Comparison of ENCODE assay signal across 13 mouse cellular contexts in genomic region chr7:142442081-142442907, GRCm38 (mm10). TPM values are rescaled to one million over a fixed set of nuclear protein-coding genes. Genes with fewer than 3 reads are reported as not detected.
DNase-seq lines count a peak whose midpoint lies in the region; ATAC-seq and TF ChIP-seq lines count a peak whose summit lies in the region.
"Had no signal": no experiment of that assay in that cellular context is flagged by ENCODE, and none has a peak within 500 bp of the region (broad histone marks: within the 10 kb centered on the region; RNA-seq: fewer than 3 reads in every experiment).

No protein-coding gene starts in this region.

- no peak overlapping the region for H3K4me3 ChIP-seq in kidney, postnatal 0 days (replicated peaks; ENCODE audit: low read depth, low read length)
- H3K4me3 ChIP-seq in kidney, adult 2 months (ENCODE audit: insufficient read depth, low read depth, low read length) = no peak overlapping the region
- no peak overlapping the region for H3K4me3 ChIP-seq in bone marrow macrophage, adult 2 months (ENCODE audit: insufficient read depth, low read length)
- no peak overlapping the region for H3K4me3 ChIP-seq in heart, postnatal 0 days (ENCODE audit: low read depth, low read length)
- H3K4me3 ChIP-seq in myocyte = peak overlapping the region; percentile 26
- H3K4me3 ChIP-seq: neural tube, embryonic 12.5 days had no signal

- H3K9ac ChIP-seq in kidney, postnatal 0 days (ENCODE audit: low read depth, low read length) = peak overlapping the region; percentile 5; the same call in 1 of the 2 replicates
- H3K9ac ChIP-seq in heart, postnatal 0 days (replicated peaks; ENCODE audit: low read depth, low read length) = peak overlapping the region; percentile 17; the same call in 1 of the 2 replicates
- H3K9ac ChIP-seq: lung, embryonic 14.5 days; neural tube, embryonic 12.5 days had no signal

- 0 out of 2 replicates have a peak, but pooled peaks cover 6% of the 10 kb centered on the region for H3K4me1 ChIP-seq in kidney, postnatal 0 days (replicated peaks; ENCODE audit: insufficient read depth, low read length)
- no peaks in the 10 kb centered on the region for H3K4me1 ChIP-seq in kidney, adult 2 months (ENCODE audit: control insufficient read depth, insufficient read depth, low read length)
- H3K4me1 ChIP-seq in bone marrow macrophage, adult 2 months (ENCODE audit: control insufficient read depth, insufficient read depth, low read length) = peaks cover 44% of the 10 kb centered on the region
- peaks cover 12% of the 10 kb centered on the region for H3K4me1 ChIP-seq in heart, postnatal 0 days (ENCODE audit: control insufficient read depth, insufficient read depth)

- H3K36me3 ChIP-seq in kidney, postnatal 0 days (ENCODE audit: insufficient read depth, low read length) = no peaks in the 10 kb centered on the region
- no peaks in the 10 kb centered on the region for H3K36me3 ChIP-seq in kidney, adult 2 months (ENCODE audit: control insufficient read depth, insufficient read depth, low read length)
- H3K36me3 ChIP-seq in heart, postnatal 0 days (replicated peaks; ENCODE audit: control insufficient read depth, insufficient read depth, low read length) = no peaks in the 10 kb centered on the region
- H3K36me3 ChIP-seq in myocyte (ENCODE audit: control insufficient read depth, insufficient read depth) = no peaks in the 10 kb centered on the region
- H3K36me3 ChIP-seq: neural tube, embryonic 12.5 days had no signal

- H3K4me2 ChIP-seq in kidney, postnatal 0 days (ENCODE audit: low read length) = no peak overlapping the region
- peak overlapping the region; percentile 7; the same call in 1 of the 2 replicates for H3K4me2 ChIP-seq in heart, postnatal 0 days (ENCODE audit: low read depth, low read length)
- H3K4me2 ChIP-seq in myocyte (ENCODE audit: low read depth) = peak overlapping the region; percentile 82
- H3K4me2 ChIP-seq: lung, embryonic 14.5 days; neural tube, embryonic 12.5 days had no signal

- no peak for TF ChIP-seq POLR2A in kidney, adult 2 months (IDR thresholded peaks at IDR 0.05; ENCODE audit: low read depth, low read length)
- 0 out of 2 replicates have a peak, but pooled peaks have one; percentile 28 for TF ChIP-seq POLR2A in bone marrow macrophage, adult 2 months (IDR thresholded peaks at IDR 0.05; ENCODE audit: borderline replicate concordance, low read depth, low read length)
- TF ChIP-seq POLR2A in myocyte (IDR thresholded peaks at IDR 0.05; ENCODE audit: insufficient read length, low read depth) = peak; percentile 91

- no peak for TF ChIP-seq EP300 in heart, postnatal 0 days (IDR thresholded peaks at IDR 0.05; ENCODE audit: low read depth)

- no peaks in the 10 kb centered on the region for H3K79me2 ChIP-seq in myocyte (ENCODE audit: control insufficient read depth, insufficient read depth)

- TF ChIP-seq CTCF in kidney, postnatal 0 days (IDR thresholded peaks at IDR 0.05; ENCODE audit: low read depth) = no peak
- no peak for TF ChIP-seq CTCF in kidney, adult 2 months (conservative IDR thresholded peaks at IDR 0.05; ENCODE audit: insufficient read depth, insufficient read length, low read depth, low read length)
- TF ChIP-seq CTCF in bone marrow macrophage, adult 2 months (IDR thresholded peaks at IDR 0.05; ENCODE audit: low read depth, low read length) = no peak
- no peak for TF ChIP-seq CTCF in heart, postnatal 0 days (IDR thresholded peaks at IDR 0.05; ENCODE audit: low read depth)

- no peaks in the 10 kb centered on the region for H3K27me3 ChIP-seq in kidney, postnatal 0 days (ENCODE audit: insufficient read depth, low read length)
- H3K27me3 ChIP-seq in kidney, adult 2 months (replicated peaks; ENCODE audit: control insufficient read depth, insufficient read depth, low read length) = no peaks in the 10 kb centered on the region
- H3K27me3 ChIP-seq in heart, postnatal 0 days (ENCODE audit: control insufficient read depth, insufficient read depth, low read length) = no peaks in the 10 kb centered on the region
- H3K27me3 ChIP-seq in myocyte (ENCODE audit: control insufficient read depth, insufficient read depth, insufficient read length) = no peaks in the 10 kb centered on the region
- H3K27me3 ChIP-seq: neural tube, embryonic 12.5 days had no signal

- DNase-seq in kidney, postnatal 0 days (ENCODE audit: low spot score) = no peak
- no peak for DNase-seq in kidney, adult 2 months
- no peak for DNase-seq in heart, postnatal 0 days (ENCODE audit: low spot score)
- DNase-seq in MN1 (ENCODE audit: low spot score) = no peak
- DNase-seq in right cerebral cortex, postnatal 10 days (ENCODE audit: low spot score in 2 of 2) = no peak
- DNase-seq in layer of hippocampus, postnatal 14 days (ENCODE audit: low spot score in 2 of 2) = no peak
- DNase-seq: cerebellum, adult 9-10 months; kidney, postnatal 14 days; lung, embryonic 14.5 days had no signal

- 58% methylated on average over 9 of the region's 9 CpGs for WGBS in kidney, postnatal 0 days
- WGBS in kidney, adult 2 months = 73% methylated on average over 9 of the region's 9 CpGs
- WGBS in heart, postnatal 0 days = 56% methylated on average over 9 of the region's 9 CpGs

- H3K9me3 ChIP-seq in kidney, postnatal 0 days (replicated peaks; ENCODE audit: low read length) = no peaks in the 10 kb centered on the region
- no peaks in the 10 kb centered on the region for H3K9me3 ChIP-seq in heart, postnatal 0 days (replicated peaks; ENCODE audit: control insufficient read depth, low read length)
- H3K9me3 ChIP-seq: neural tube, embryonic 12.5 days had no signal

- no peak overlapping the region for H3K27ac ChIP-seq in kidney, postnatal 0 days
- no peak overlapping the region for H3K27ac ChIP-seq in kidney, adult 2 months (ENCODE audit: insufficient read depth, low read depth, low read length)
- peak overlapping the region; percentile 99 for H3K27ac ChIP-seq in bone marrow macrophage, adult 2 months (ENCODE audit: insufficient read depth, low read depth, low read length)
- peak overlapping the region; percentile 16; the same call in 1 of the 2 replicates for H3K27ac ChIP-seq in heart, postnatal 0 days (ENCODE audit: low read depth)
- H3K27ac ChIP-seq: neural tube, embryonic 12.5 days had no signal

- no peak for ATAC-seq in kidney, postnatal 0 days (replicated peaks; ENCODE audit: low FRiP score, low read depth)
- ATAC-seq in heart, postnatal 0 days (ENCODE audit: insufficient read depth, low read depth) = no peak

- H3ac ChIP-seq in myocyte (ENCODE audit: control insufficient read depth, insufficient read length) = peak overlapping the region; percentile 12

TF ChIP-seq in myocyte, 11 proteins besides CTCF, POLR2A, EP300 and RAD21 (continues in another document):
- TF ChIP-seq REST (IDR thresholded peaks at IDR 0.05; ENCODE audit: insufficient read depth, insufficient read length) (no peak), MYOG (IDR thresholded peaks at IDR 0.05; ENCODE audit: control insufficient read depth in 1 of 3, insufficient read depth in 1 of 3, insufficient read length in 2 of 3, low read depth in 2 of 3) (peak; percentile 88 to 98 (median 94))

RNA-seq across cellular contexts. Expression of gene Tnni2, which starts 0.7 kb away (rescaled TPM):
- polyA plus RNA-seq in kidney, postnatal 0 days (2015; fragmentation: Nextera tagmentation; extraction: Ambion mirVana) = 2.2 and 3.0 TPM in 2 replicates
- 0.54 and 103 TPM in 2 replicates for polyA plus RNA-seq in kidney, adult 2 months (2012; rRNA removed)
- polyA plus RNA-seq in bone marrow macrophage, adult 2 months (2012; ENCODE audit: insufficient read depth, insufficient read length, missing spikeins) = 10.2 and 13.8 TPM in 2 replicates
- total RNA-seq in heart, postnatal 0 days (2014; rRNA removed; ENCODE audit: low replicate concordance) = not detected in 2 replicates
- polyA plus RNA-seq in heart, postnatal 0 days (2015; fragmentation: Nextera tagmentation; extraction: Ambion mirVana) = 8.9 and 9.9 TPM in 2 replicates
- 3,238 TPM for polyA plus RNA-seq in myocyte (2012; fragmentation: generic; extraction: Trizol)
- total RNA-seq in layer of hippocampus, postnatal 14 days (2021) = under 1 TPM in 1 of 2 experiments, not detected in 1; 0.37 TPM
- polyA plus RNA-seq: testis, adult 2 months had no signal

RNA-seq across cellular contexts. Expression of gene Syt8, which starts 7.6 kb away (rescaled TPM):
- 2.5 and 4.8 TPM in 2 replicates for polyA plus RNA-seq in kidney, postnatal 0 days (2015; fragmentation: Nextera tagmentation; extraction: Ambion mirVana)
- polyA plus RNA-seq in kidney, adult 2 months (2012; rRNA removed) = 1.8 and 3.3 TPM in 2 replicates
- 5.6 TPM in 2 replicates for polyA plus RNA-seq in bone marrow macrophage, adult 2 months (2012; ENCODE audit: insufficient read depth, insufficient read length, missing spikeins)
- 18.0 TPM in 1 of 2 replicates, not detected in the other for total RNA-seq in heart, postnatal 0 days (2014; rRNA removed; ENCODE audit: low replicate concordance)
- 0.10 TPM in 1 of 2 replicates, not detected in the other for polyA plus RNA-seq in heart, postnatal 0 days (2015; fragmentation: Nextera tagmentation; extraction: Ambion mirVana)
- 14.5 TPM for polyA plus RNA-seq in myocyte (2012; fragmentation: generic; extraction: Trizol)
- total RNA-seq in layer of hippocampus, postnatal 14 days (2021) = not detected
- polyA plus RNA-seq: lung, embryonic 14.5 days had no signal

RNA-seq across cellular contexts. Expression of gene Lsp1, which starts 18.3 kb away (rescaled TPM):
- polyA plus RNA-seq in kidney, postnatal 0 days (2015; fragmentation: Nextera tagmentation; extraction: Ambion mirVana) = 161 and 165 TPM in 2 replicates
- polyA plus RNA-seq in kidney, adult 2 months (2012; rRNA removed) = 22.2 and 39.8 TPM in 2 replicates
- polyA plus RNA-seq in bone marrow macrophage, adult 2 months (2012; ENCODE audit: insufficient read depth, insufficient read length, missing spikeins) = 320 and 327 TPM in 2 replicates
- total RNA-seq in heart, postnatal 0 days (2014; rRNA removed; ENCODE audit: low replicate concordance) = 20.8 and 84.4 TPM in 2 replicates
- 47.7 and 53.1 TPM in 2 replicates for polyA plus RNA-seq in heart, postnatal 0 days (2015; fragmentation: Nextera tagmentation; extraction: Ambion mirVana)
- 298 TPM for polyA plus RNA-seq in myocyte (2012; fragmentation: generic; extraction: Trizol)
- total RNA-seq in layer of hippocampus, postnatal 14 days (2021) = 1 to 10 TPM; 4.2 to 4.7 TPM

RNA-seq across cellular contexts. Expression of gene Ctsd, which starts 54.5 kb away (rescaled TPM):
- polyA plus RNA-seq in kidney, postnatal 0 days (2015; fragmentation: Nextera tagmentation; extraction: Ambion mirVana) = 575 and 586 TPM in 2 replicates
- 830 and 897 TPM in 2 replicates for polyA plus RNA-seq in kidney, adult 2 months (2012; rRNA removed)
- 2,800 and 3,060 TPM in 2 replicates for polyA plus RNA-seq in bone marrow macrophage, adult 2 months (2012; ENCODE audit: insufficient read depth, insufficient read length, missing spikeins)
- 1,049 and 1,105 TPM in 2 replicates for total RNA-seq in heart, postnatal 0 days (2014; rRNA removed; ENCODE audit: low replicate concordance)
- polyA plus RNA-seq in heart, postnatal 0 days (2015; fragmentation: Nextera tagmentation; extraction: Ambion mirVana) = 484 and 489 TPM in 2 replicates
- 887 TPM for polyA plus RNA-seq in myocyte (2012; fragmentation: generic; extraction: Trizol)
- 100 to 1,000 TPM; 304 to 345 TPM for total RNA-seq in layer of hippocampus, postnatal 14 days (2021)

RNA-seq across cellular contexts. Expression of gene Tnnt3, which starts 56.3 kb away (rescaled TPM):
- polyA plus RNA-seq in kidney, postnatal 0 days (2015; fragmentation: Nextera tagmentation; extraction: Ambion mirVana) = 3.4 TPM in 2 replicates
- 48.3 TPM in 1 of 2 replicates, not detected in the other for polyA plus RNA-seq in kidney, adult 2 months (2012; rRNA removed)
- 5.1 and 6.0 TPM in 2 replicates for polyA plus RNA-seq in bone marrow macrophage, adult 2 months (2012; ENCODE audit: insufficient read depth, insufficient read length, missing spikeins)
- 0.73 and 11.0 TPM in 2 replicates for total RNA-seq in heart, postnatal 0 days (2014; rRNA removed; ENCODE audit: low replicate concordance)
- 2.5 and 3.2 TPM in 2 replicates for polyA plus RNA-seq in heart, postnatal 0 days (2015; fragmentation: Nextera tagmentation; extraction: Ambion mirVana)
- 2,107 TPM for polyA plus RNA-seq in myocyte (2012; fragmentation: generic; extraction: Trizol)
- total RNA-seq in layer of hippocampus, postnatal 14 days (2021) = under 1 TPM; 0.92 to 0.95 TPM
- polyA plus RNA-seq: testis, adult 2 months had no signal

Comparison
In these comparisons a context has a peak if more than half of its experiments do, and no peak if none do; other contexts are left out.
1. H3K27ac ChIP-seq: peak in bone marrow macrophage, adult 2 months (single experiment) and heart, postnatal 0 days (single experiment); none in kidney, postnatal 0 days (single experiment) and kidney, adult 2 months (single experiment).
2. RNA of gene Tnni2, which starts 0.7 kb away (polyA plus RNA-seq): 3,238 TPM in myocyte (single experiment); 0.54 to 103 TPM in kidney, adult 2 months, 10.2 to 13.8 TPM in bone marrow macrophage, adult 2 months, 8.9 to 9.9 TPM in heart, postnatal 0 days and 2.2 to 3.0 TPM in kidney, postnatal 0 days; every median in the first group is over 10 times any median in the second.